Mouse (Mus musculus): ENCODE data around the gene Bckdha.

DNA sequence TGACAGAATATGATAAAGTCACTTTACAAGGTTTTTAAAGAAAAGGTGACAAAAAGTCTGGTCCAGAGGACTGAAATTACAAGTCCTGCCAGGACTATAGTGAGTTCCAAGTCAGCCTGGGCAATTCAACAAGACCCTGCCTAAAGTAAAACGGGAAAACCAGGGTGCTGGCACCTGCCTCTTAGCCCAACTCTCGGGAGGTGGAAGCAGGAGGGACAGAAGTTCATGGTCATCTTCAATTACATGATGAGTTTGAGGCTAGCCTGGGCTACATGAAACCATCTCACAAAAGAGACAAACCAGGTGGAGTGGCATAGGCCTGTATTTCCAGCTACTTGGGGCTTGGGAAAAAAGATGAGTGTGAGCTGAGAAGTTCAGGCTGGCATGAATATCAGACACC, 12.9 kb upstream of the Bckdha start:
- TF ChIP-seq POLR2A (IDR thresholded peaks at IDR 0.05; ENCODE audit: borderline replicate concordance, low read depth, low read length) (no peak), CTCF (IDR thresholded peaks at IDR 0.05; ENCODE audit: low read depth, low read length) (no peak)
